Mouse (Mus musculus): Measurements from ENCODE around the gene Tcp10c.
"Not testable (repeated sequence)": the region's sequence is repeated elsewhere in the genome, so short reads cannot be mapped to it uniquely, and the experiment has no call there.

Gene Tcp10c

DNA sequence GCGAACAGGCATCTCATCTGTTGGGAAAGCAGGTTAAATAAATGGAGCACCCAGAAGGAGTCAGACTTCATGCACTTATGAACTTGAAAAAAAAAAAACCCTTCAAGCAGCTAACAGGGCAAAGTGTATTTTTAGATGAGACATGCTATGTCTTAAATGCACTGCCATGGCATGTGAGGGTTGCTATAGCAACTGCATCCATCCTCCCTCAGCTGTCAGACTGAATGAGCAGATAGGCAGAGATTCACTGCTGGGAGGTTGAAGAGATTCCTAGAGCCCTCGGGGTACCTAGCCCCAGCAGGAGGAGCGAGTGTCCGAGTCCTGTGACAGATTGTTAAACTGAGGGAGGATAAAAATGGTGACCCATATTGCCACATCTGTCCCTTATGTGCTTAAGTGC lies 36.6 kb downstream of the Tcp10c start:
- DNase-seq (ENCODE audit: low spot score in 2 of 2), result not testable (repeated sequence)

DNA sequence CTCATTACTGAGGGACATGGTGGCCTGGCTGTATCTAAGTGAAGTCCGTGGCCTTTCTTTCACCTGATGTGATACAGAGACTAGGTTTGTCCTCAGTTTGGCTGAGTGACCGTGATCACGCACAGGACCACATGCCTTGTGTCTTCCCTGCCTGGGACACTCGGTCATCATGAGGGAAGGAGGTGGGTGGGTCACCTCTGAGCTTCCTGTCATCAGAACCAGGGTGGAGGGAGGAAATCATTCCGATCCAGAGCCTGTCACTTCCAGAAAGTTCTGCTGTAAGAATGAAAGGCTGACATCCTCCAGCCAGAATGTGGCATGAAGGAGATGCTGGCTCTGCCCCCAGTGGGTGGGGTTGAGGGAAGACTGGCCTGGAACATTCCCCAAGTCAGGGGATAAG lies 45.6 kb downstream of the Tcp10c start:
- not testable (repeated sequence) for DNase-seq (ENCODE audit: low spot score in 2 of 2)

DNA sequence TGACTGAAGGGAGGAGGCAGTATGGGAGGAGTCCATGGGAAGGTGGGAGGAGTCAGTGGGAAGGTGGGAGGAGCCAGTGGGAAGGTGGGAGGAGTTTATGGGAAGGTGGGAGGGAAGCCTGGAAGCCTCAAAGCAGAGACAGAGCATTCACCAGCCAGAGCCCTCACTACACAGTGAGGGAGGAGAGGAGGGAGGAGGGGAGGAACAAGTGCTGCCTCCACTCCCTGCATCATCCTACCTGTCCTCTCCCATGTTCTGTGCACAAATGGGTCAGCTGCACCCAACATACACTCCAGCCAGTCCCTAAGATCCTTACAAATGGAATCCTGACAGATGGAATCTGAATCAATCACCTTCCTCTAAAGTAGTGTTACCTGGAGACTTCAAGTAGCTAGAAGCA lies 47.7 kb downstream of the Tcp10c start:
- DNase-seq (ENCODE audit: low spot score in 2 of 2), result not testable (repeated sequence)

DNA sequence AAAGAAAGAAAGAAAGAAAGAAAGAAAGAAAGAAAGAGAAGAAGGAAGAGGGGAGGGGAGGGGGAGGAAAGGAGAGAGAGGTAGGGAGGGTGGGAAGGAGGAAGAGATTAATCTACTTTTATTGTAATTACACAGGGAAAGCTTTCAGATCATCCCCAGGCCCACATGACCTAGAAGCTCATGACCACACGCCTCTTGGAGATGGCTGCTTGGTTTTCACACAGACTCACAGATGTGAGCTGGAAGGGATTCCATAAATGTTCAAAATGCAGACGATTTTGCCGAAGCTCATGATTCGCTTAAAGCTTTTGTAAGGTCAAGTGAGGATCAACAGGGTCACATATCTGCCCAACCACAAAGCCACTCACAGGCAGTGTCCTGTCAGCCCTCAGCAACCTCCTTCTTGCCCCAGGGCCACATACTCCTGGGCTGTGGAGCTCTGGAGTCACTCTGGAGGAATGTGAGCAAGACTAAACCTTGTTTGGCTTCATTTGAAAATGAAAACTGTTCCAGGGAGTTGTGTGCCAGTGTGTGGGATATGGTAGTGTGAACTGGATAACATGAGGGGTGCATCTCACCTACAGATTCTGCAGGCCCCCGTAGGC lies 49.3 kb downstream of the Tcp10c start:
- DNase-seq (ENCODE audit: low spot score in 2 of 2), result not testable (repeated sequence)

DNA sequence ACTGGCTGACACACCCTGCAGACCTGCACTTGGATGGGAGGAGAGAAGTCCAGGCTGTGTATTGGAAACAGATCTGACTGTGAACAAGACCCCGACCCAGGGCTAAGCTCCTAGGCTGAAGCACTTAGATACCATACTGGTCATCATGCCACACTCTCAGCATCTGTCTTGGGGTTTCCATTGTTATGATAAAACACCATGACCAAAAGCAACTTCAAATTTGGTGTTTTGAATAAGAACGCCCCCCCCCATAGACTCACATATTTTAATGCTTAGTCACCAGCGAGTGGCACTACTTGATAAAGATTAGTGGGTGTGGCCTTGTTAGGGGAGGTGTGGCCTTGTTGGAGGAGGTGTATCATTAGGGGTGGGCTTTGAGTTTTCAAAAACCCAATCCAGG lies 51.7 kb downstream of the Tcp10c start:
- DNase-seq (ENCODE audit: low spot score in 2 of 2), result not testable (repeated sequence)

DNA sequence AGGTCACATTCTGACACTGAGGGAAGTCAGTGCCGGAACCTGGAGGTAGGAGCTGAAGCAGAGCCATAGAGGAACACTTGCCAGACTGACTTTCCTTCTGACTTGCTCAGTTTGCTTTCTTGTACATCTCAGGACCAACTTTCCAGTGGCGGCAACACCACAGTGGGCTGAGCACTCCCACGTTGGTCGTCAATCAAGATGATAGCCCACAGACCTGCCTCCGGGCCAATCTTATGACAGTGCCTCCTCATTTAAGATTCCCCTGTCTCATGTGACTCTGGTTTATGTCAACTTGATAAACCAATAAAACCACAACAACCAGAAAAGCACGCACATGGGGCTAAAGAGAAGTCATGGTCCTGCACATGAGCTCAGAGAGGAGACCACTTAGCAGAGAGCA lies 52.3 kb downstream of the Tcp10c start:
- DNase-seq (ENCODE audit: low spot score in 2 of 2), result not testable (repeated sequence)

DNA sequence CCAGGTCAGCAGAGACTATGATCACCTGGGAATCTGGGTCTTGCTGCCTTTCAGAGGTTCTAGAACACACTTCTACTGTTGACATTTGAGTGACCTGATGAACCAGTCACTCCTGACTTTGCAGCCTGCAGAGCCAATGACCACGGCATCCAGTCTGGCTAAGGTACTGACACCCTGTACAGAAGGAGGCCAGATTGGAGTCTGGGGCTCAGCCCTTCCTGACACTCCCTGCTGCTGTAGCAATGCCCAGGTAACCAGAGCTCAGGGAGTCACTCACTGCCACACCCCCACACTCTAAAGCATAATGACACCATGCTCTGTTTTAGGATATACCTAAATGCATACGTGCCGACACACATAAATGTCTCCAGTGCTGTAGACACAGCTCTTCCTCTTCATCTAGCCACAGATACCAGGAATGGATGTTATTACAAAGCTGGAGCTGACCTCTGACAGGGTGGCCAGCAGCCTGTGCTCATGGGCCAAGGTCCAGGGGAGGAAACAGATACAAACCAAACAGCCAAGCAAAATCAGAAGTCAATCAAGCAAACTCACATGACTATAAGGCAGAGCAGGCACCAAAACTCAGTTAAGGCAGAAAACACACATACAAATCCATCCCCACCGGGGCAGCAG lies 53.4 kb downstream of the Tcp10c start:
- not testable (repeated sequence) for DNase-seq (ENCODE audit: low spot score in 2 of 2)

DNA sequence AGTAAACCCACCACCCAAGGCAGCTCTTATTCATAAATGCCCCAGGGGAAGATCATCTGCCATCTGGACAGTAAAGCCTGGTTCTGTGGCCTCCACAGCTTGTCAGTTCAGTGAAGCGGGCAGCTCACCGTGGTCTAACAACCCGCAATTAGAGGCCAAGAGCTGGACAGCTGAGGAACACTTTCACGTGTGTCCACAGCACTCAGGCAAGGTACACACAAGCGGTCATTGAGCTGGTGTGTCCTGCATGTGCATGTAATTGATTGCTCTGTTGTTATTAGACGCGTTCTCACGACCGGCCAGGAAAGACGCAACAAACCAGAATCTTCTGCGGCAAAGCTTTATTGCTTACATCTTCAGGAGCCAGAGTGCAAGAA lies 53.9 kb downstream of the Tcp10c start:
- not testable (repeated sequence) for DNase-seq (ENCODE audit: low spot score in 2 of 2)

DNA sequence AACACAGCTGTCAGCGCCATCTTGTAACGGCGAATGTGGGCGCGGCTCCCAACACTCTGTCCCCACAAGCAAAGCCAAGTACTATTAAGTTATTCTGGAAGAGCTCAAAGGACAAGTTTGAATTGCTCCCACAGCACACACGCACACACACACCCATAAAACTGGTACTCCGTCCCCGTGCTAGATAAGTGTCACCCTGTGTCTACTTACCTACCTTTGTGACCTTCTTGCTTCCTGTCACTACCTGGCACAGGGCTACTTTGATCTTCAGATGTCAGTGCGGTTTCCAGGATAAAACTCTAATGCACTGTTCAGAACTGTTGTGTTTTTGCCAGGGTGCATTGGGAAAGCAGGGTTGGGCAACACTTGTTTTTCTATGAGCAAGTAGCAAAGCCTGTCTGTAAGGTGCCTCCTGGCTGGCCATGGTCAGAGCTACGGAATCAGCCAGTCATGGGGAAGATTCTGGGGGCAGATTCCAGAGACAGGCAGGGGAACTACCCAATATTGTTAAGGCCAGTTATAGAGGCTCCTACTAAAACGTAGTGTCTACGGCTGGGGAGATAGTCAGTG lies 66.7 kb downstream of the Tcp10c start:
- DNase-seq (ENCODE audit: low spot score in 2 of 2), result not testable (repeated sequence)

DNA sequence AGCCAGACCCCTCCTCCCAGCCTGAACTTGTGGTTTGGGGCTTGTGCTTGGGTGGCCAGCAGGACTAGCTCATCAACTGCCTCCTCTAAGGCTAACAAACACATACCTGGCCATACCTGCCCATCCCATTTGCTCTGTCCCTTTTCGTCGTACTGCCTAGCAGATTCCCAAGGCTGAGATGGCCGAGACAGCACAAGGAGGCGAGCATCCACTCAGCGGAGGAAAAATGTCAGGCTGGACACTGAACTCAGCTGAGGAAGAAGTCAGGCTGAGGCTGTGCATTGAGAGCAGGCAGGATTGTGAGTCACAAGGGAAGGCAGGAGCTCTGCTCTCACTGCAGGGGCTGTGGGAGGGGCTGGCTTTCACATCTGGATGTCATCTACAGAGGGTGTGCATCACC lies 68.3 kb downstream of the Tcp10c start:
- not testable (repeated sequence) for DNase-seq (ENCODE audit: low spot score in 2 of 2)

DNA sequence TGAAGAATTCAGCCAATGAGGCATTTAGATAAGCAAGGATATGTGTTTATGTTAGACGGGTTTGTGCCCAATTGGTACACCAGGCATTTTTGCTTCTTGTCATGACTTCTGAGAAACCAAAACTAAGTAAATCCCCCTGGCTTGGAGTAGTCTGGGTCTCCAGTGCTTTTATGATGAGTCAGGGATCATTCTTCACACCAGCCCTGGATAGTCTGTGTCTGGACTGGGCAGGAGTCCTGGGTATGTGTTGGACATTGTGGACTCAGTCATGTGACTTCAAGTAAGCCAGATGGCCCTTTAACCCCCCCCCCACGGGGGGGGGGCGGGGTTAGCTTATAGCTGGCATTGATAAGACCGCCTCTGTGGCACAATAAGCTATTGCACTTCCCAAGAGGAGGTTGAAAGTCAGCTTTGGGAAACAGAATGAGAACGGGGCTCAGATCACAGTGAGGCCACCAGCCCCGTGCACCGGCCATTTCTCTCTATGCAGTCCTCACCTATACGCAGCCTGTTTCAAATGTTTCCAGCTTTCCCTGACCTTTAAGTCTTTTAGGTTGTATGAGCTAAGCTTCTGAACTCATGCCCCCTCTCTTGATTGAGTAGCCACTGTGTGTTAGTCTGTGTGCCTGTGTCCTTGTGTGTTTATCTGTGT lies 69.1 kb downstream of the Tcp10c start:
- DNase-seq (ENCODE audit: low spot score in 2 of 2), result not testable (repeated sequence)

DNA sequence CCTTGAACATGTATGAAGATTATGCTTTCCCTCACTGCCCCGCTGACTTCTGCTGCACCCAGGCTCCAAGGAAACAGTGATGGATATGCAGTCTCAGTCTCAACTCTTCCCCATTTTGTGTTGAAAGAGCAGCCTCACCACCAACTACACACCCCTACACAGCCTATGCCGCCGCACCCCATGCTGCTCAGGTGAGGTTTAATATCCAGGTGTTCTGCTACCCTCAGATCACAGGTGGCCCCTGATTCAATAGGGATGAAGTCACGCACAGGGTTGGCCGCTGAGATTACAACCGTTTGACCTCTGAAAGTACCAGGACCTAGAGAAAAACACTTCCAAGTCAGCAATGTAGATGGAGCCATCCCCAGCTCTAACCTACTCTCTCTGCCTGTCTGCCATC lies 69.9 kb downstream of the Tcp10c start:
- DNase-seq (ENCODE audit: low spot score in 2 of 2), result not testable (repeated sequence)

DNA sequence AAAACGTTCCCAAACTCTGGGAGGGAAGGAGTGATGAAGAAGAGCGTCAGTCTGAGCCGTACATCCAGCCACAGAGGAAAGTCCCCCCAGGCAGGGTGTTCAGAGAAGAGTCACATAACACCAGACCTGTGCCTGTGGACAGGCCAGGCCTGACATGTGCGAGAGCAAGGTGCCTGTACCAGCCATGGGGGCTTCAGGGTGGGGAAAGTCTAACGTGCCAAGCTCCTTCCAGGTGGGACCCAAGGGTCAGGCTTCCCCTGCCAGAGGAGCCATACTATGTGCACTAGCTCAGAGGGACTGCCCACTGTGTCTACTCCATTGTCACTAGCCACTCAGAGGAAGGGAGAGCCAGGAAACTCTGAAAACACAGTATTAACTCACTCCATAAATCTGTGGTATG lies 71.3 kb downstream of the Tcp10c start:
- DNase-seq (ENCODE audit: low spot score in 2 of 2), result not testable (repeated sequence)

DNA sequence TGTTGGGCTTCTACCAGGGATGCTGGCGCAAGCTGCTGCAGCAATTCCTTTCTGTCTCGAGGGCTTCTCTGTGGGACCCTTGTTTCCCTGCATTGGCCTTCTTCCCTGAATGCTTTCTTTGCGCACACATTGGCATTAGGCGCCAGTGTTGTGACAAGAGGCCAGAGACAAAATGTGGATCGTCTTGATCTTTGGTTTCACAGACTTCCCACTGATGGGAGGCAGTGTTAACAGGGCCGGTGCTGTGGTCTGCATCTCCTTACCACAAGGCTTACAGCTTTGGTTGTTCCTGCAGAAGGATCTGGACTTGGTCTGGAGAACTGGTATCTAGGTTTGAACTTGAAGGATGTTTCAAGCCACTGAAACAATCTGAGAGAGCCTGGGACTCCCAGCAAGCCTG lies 72.1 kb downstream of the Tcp10c start:
- DNase-seq (ENCODE audit: low spot score in 2 of 2), result not testable (repeated sequence)

Measured in frontal cortex, postnatal 25 days (tissue).